Mouse (Mus musculus): ENCODE measurements around the gene Il22ra2. TPM values are rescaled to one million over a fixed set of nuclear protein-coding genes. Genes with fewer than 3 reads are reported as not detected.

Il22ra2 gene
- total and polyA plus RNA-seq, 3 experiments: not detected

GRCm38 (mm10) chr10:19627342-19627741, 5.5 kb downstream of the Il22ra2 start:
- no peaks in the 10 kb centered on the region for H3K4me1 ChIP-seq (ENCODE audit: control insufficient read depth in 1 of 2, insufficient read depth in 2 of 2, low read length in 2 of 2)
- H3K36me3 ChIP-seq (ENCODE audit: control insufficient read depth in 1 of 2, insufficient read depth in 2 of 2, low read length in 2 of 2): no peaks in the 10 kb centered on the region

GRCm38 (mm10) chr10:19627748-19628147, 6.0 kb downstream of the Il22ra2 start:
- H3K27ac ChIP-seq (ENCODE audit: control insufficient read depth, low read depth, low read length): no peak overlapping the region
- H3K4me1 ChIP-seq (ENCODE audit: control insufficient read depth in 1 of 2, insufficient read depth in 2 of 2, low read length in 2 of 2): no peaks in the 10 kb centered on the region
- no peaks in the 10 kb centered on the region for H3K79me2 ChIP-seq (ENCODE audit: control insufficient read depth, insufficient read depth, low read length, poor library complexity)
- H3K36me3 ChIP-seq (ENCODE audit: control insufficient read depth in 1 of 2, insufficient read depth in 2 of 2, low read length in 2 of 2): no peaks in the 10 kb centered on the region
- H3K4me3 ChIP-seq (ENCODE audit: control insufficient read depth in 1 of 2, insufficient read depth in 1 of 2, low read depth in 2 of 2, low read length in 2 of 2): no peak overlapping the region
- TF ChIP-seq RAD21 (IDR thresholded peaks at IDR 0.05; ENCODE audit: low read depth, low read length) (no peak), MYB (IDR thresholded peaks at IDR 0.05; ENCODE audit: low read depth, low read length) (no peak), KAT2A (conservative IDR thresholded peaks at IDR 0.05; ENCODE audit: low read depth, low read length) (no peak), ETS1 (IDR thresholded peaks at IDR 0.05; ENCODE audit: low read depth, low read length) (no peak), POLR2AphosphoS2 (IDR thresholded peaks at IDR 0.05; ENCODE audit: low read length) (no peak), GABPA (IDR thresholded peaks at IDR 0.05; ENCODE audit: low read depth, low read length) (no peak), E2F4 (IDR thresholded peaks at IDR 0.05; ENCODE audit: borderline replicate concordance, low read depth, low read length) (no peak), MYC (IDR thresholded peaks at IDR 0.05; ENCODE audit: low read depth, low read length) (no peak), CHD1 (IDR thresholded peaks at IDR 0.05; ENCODE audit: low read depth, low read length) (no peak), SIN3A (IDR thresholded peaks at IDR 0.05; ENCODE audit: low read length) (no peak), CHD2 (IDR thresholded peaks at IDR 0.05; ENCODE audit: low read length) (no peak), ZC3H11A (IDR thresholded peaks at IDR 0.05; ENCODE audit: low read depth, low read length) (no peak), UBTF (IDR thresholded peaks at IDR 0.05; ENCODE audit: borderline replicate concordance, insufficient read depth, low read depth, low read length) (no peak), POLR2AphosphoS5 (IDR thresholded peaks at IDR 0.05; ENCODE audit: borderline replicate concordance, low read depth, low read length) (no peak), ZKSCAN1 (IDR thresholded peaks at IDR 0.05; ENCODE audit: low read depth, low read length) (no peak), ZMIZ1 (IDR thresholded peaks at IDR 0.05; ENCODE audit: low read depth, low read length) (no peak), JUND (IDR thresholded peaks at IDR 0.05; ENCODE audit: low read depth, low read length) (no peak), GATA1 (IDR thresholded peaks at IDR 0.05; ENCODE audit: low read depth, low read length) (no peak), ELF1 (IDR thresholded peaks at IDR 0.05; ENCODE audit: low read depth, low read length) (no peak)
- H3K27me3 ChIP-seq (ENCODE audit: control insufficient read depth in 1 of 2, insufficient read depth in 2 of 2, low read length in 2 of 2): peaks cover 0 to 5% of the 10 kb centered on the region in 2 experiments; a peak in 2 of 4 replicates
- DNase-seq (ENCODE audit: low read depth, low spot score): no peak
- H3K9me3 ChIP-seq (replicated peaks; ENCODE audit: insufficient read depth, low read length): no peaks in the 10 kb centered on the region
- no peak overlapping the region for H3K9ac ChIP-seq (ENCODE audit: control insufficient read depth, low read depth, low read length, poor library complexity, severe bottlenecking)

More at GRCm38 (mm10) chr10:19627342-19627741, 5.5 kb downstream of the Il22ra2 start:
- no peak for DNase-seq (ENCODE audit: low read depth, low spot score)
- Histone ChIP-seq H3K79me2 (ENCODE audit: control insufficient read depth, insufficient read depth, low read length, poor library complexity) (no peaks in the 10 kb centered on the region), H3K9ac (ENCODE audit: control insufficient read depth, low read depth, low read length, poor library complexity, severe bottlenecking) (no peak overlapping the region), H3K9me3 (replicated peaks; ENCODE audit: insufficient read depth, low read length) (no peaks in the 10 kb centered on the region), H3K27me3 (ENCODE audit: control insufficient read depth in 1 of 2, insufficient read depth in 2 of 2, low read length in 2 of 2) (peaks cover 0 to 5% of the 10 kb centered on the region in 2 experiments; a peak in 1 of 4 replicates), H3K4me3 (ENCODE audit: control insufficient read depth in 1 of 2, insufficient read depth in 1 of 2, low read depth in 2 of 2, low read length in 2 of 2) (no peak overlapping the region), H3K27ac (ENCODE audit: control insufficient read depth, low read depth, low read length) (no peak overlapping the region)
- TF ChIP-seq MAFK (IDR thresholded peaks at IDR 0.05; ENCODE audit: borderline replicate concordance, low read depth, low read length) (no peak), POLR2AphosphoS5 (IDR thresholded peaks at IDR 0.05; ENCODE audit: borderline replicate concordance, low read depth, low read length) (no peak), USF2 (IDR thresholded peaks at IDR 0.05; ENCODE audit: borderline replicate concordance in 1 of 2, insufficient read depth in 1 of 2, low read depth in 1 of 2, low read length in 2 of 2) (no peak), CHD1 (IDR thresholded peaks at IDR 0.05; ENCODE audit: low read depth, low read length) (no peak), TAL1 (IDR thresholded peaks at IDR 0.05; ENCODE audit: low read length) (no peak), NELFE (IDR thresholded peaks at IDR 0.05; ENCODE audit: low read depth, low read length) (no peak), MAX (IDR thresholded peaks at IDR 0.05; ENCODE audit: low read length) (no peak), EP300 (IDR thresholded peaks at IDR 0.05; ENCODE audit: low read depth in 1 of 2, low read length in 2 of 2) (no peak), MYC (IDR thresholded peaks at IDR 0.05; ENCODE audit: low read depth, low read length) (no peak), GABPA (IDR thresholded peaks at IDR 0.05; ENCODE audit: low read depth, low read length) (no peak), MEF2A (IDR thresholded peaks at IDR 0.05; ENCODE audit: extremely low read depth, insufficient replicate concordance, low read depth, low read length, poor library complexity, severe bottlenecking) (no peak), ZNF384 (IDR thresholded peaks at IDR 0.05; ENCODE audit: low read depth, low read length) (no peak), CHD2 (IDR thresholded peaks at IDR 0.05; ENCODE audit: low read length) (no peak), ETS1 (IDR thresholded peaks at IDR 0.05; ENCODE audit: low read depth, low read length) (no peak), RCOR1 (IDR thresholded peaks at IDR 0.05; ENCODE audit: low read depth, low read length) (no peak), ZKSCAN1 (IDR thresholded peaks at IDR 0.05; ENCODE audit: low read depth, low read length) (no peak), UBTF (IDR thresholded peaks at IDR 0.05; ENCODE audit: borderline replicate concordance, insufficient read depth, low read depth, low read length) (no peak)

Data from MEL (cell line).